Mouse (Mus musculus): ENCODE results near the gene Hacd4. TPM values are rescaled to one million over a fixed set of nuclear protein-coding genes. Genes with fewer than 3 reads are reported as not detected.
A peak's percentile ranks its signal among the peaks of the same experiment; 100 is the strongest.

Hacd4 gene
- 3.5 and 3.7 TPM in 2 replicates for polyA plus RNA-seq (2016; fragmentation: Nextera tagmentation; extraction: Ambion mirVana)

- Histone ChIP-seq H3K4me1 (peaks cover 31% of the 10 kb centered on the region), H3K9me3 (no peaks in the 10 kb centered on the region), H3K4me3 (peak within 1 kb of the TSS; percentile 55), H3K27ac (replicated peaks) (peak within 1 kb of the TSS; percentile 83), H3K36me3 (replicated peaks) (no peaks in the 10 kb centered on the region), H3K27me3 (replicated peaks; ENCODE audit: low read depth, poor library complexity, severe bottlenecking) (no peaks in the 10 kb centered on the region)
- peak; percentile 78 for DNase-seq (ENCODE audit: low spot score)
- 4% methylated on average over 14 of the region's 14 CpGs for WGBS
Observed at GRCm38 (mm10) chr4:88438326-88438989, at the start of gene Hacd4. Hacd4 (minus strand) TSS chr4:88438928.

- Histone ChIP-seq H3K9me3 (no peaks in the 10 kb centered on the region), H3K36me3 (replicated peaks) (no peaks in the 10 kb centered on the region), H3K27ac (replicated peaks) (no peak overlapping the region), H3K4me1 (no peaks in the 10 kb centered on the region), H3K4me3 (no peak overlapping the region), H3K27me3 (replicated peaks; ENCODE audit: low read depth, poor library complexity, severe bottlenecking) (no peaks in the 10 kb centered on the region)
- no peak for DNase-seq (ENCODE audit: low spot score)
- WGBS: 91% methylated on average over 3 of the region's 3 CpGs
Observed at GRCm38 (mm10) chr4:88488107-88488506, 49.4 kb upstream of the Hacd4 start.

DNA sequence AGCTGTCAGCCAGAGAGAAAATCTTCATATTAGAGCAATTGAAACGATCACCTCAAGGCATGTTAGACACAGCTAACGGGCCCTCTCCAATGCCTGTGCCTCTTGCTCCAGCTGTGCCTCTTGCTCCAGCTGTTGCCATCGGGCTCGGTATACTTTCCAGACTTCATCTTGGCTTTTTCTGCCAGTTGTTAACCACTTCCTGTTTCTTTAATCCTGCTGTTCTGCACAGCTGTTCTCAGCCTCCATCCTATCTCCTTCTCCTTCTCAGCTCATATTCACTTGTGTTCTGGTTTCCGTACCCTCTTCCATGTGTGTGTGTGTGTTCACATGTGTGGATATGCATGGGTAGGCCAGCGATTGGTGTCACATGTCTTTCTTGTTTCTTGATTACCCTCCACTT, 41.4 kb upstream of the Hacd4 start:
- Histone ChIP-seq H3K9me3 (no peaks in the 10 kb centered on the region), H3K27me3 (replicated peaks; ENCODE audit: low read depth, poor library complexity, severe bottlenecking) (no peaks in the 10 kb centered on the region), H3K36me3 (replicated peaks) (no peaks in the 10 kb centered on the region), H3K4me3 (no peak overlapping the region), H3K4me1 (peaks cover 19% of the 10 kb centered on the region), H3K27ac (replicated peaks) (no peak overlapping the region)
- 62% methylated on average over 6 of the region's 6 CpGs for WGBS
- DNase-seq (ENCODE audit: low spot score): peak; percentile 16

- no peak for DNase-seq (ENCODE audit: low spot score)
- no peak overlapping the region for H3K4me3 ChIP-seq
- no peaks in the 10 kb centered on the region for H3K36me3 ChIP-seq (replicated peaks)
- H3K27ac ChIP-seq (replicated peaks): no peak overlapping the region
- H3K27me3 ChIP-seq (replicated peaks; ENCODE audit: low read depth, poor library complexity, severe bottlenecking): no peaks in the 10 kb centered on the region
- peaks cover 19% of the 10 kb centered on the region for H3K4me1 ChIP-seq
- H3K9me3 ChIP-seq: no peaks in the 10 kb centered on the region
- WGBS: 90% methylated on average over 9 of the region's 9 CpGs
Observed at GRCm38 (mm10) chr4:88478809-88479186, 40.1 kb upstream of the Hacd4 start.

- Histone ChIP-seq H3K36me3 (replicated peaks) (no peaks in the 10 kb centered on the region), H3K9me3 (no peaks in the 10 kb centered on the region), H3K27ac (replicated peaks) (no peak overlapping the region), H3K4me1 (peaks cover 19% of the 10 kb centered on the region), H3K27me3 (replicated peaks; ENCODE audit: low read depth, poor library complexity, severe bottlenecking) (no peaks in the 10 kb centered on the region), H3K4me3 (no peak overlapping the region)
- 84% methylated on average over 4 of the region's 4 CpGs for WGBS
- no peak for DNase-seq (ENCODE audit: low spot score)
Observed at GRCm38 (mm10) chr4:88478177-88478808, 39.6 kb upstream of the Hacd4 start.

DNA sequence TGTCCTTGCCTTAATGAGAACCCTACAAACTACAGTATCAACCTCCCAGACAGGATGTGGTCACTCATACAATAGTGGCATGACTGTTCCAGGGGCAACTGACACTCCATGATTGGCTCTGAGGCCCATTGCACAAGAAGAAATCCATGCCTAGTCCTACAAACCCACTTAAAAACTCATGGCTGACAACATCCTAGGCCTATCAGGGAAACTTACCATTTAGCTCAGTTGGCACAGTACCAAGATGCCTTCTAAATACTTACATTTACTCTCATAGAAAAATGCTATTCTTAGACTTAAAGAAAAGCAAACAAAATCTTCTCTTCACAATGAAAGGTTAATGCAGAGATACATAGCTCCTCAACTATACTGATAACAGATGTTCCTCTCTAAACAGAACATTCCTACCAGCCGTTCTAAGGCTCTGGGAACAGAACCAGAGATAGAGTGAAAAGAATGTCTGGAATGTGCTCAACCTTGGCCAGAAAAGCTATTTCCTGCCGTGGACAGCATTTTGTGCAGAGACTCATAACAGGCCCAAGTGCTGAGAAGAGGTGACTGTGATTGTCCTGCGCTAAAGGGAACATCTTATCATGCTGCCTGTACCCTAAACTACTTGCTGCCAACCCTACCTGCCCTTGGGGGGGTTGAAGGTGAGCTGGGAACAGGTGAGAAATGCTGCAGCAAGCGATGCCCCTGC, 37.9 kb upstream of the Hacd4 start:
- Histone ChIP-seq H3K27me3 (replicated peaks; ENCODE audit: low read depth, poor library complexity, severe bottlenecking) (no peaks in the 10 kb centered on the region), H3K4me1 (peaks cover 19% of the 10 kb centered on the region), H3K27ac (replicated peaks) (no peak overlapping the region; the same call in 1 of the 2 replicates), H3K36me3 (replicated peaks) (no peaks in the 10 kb centered on the region), H3K9me3 (no peaks in the 10 kb centered on the region), H3K4me3 (no peak overlapping the region)
- DNase-seq (ENCODE audit: low spot score): no peak
- 55% methylated on average over 4 of the region's 4 CpGs for WGBS

GRCm38 (mm10) chr4:88476084-88476483, 37.4 kb upstream of the Hacd4 start:
- no peaks in the 10 kb centered on the region for H3K9me3 ChIP-seq
- no peaks in the 10 kb centered on the region for H3K27me3 ChIP-seq (replicated peaks; ENCODE audit: low read depth, poor library complexity, severe bottlenecking)
- 83% methylated on average over 3 of the region's 3 CpGs for WGBS
- no peak overlapping the region for H3K27ac ChIP-seq (replicated peaks)
- no peak overlapping the region for H3K4me3 ChIP-seq
- no peaks in the 10 kb centered on the region for H3K36me3 ChIP-seq (replicated peaks)
- DNase-seq (ENCODE audit: low spot score): no peak
- H3K4me1 ChIP-seq: peaks cover 19% of the 10 kb centered on the region

- no peaks in the 10 kb centered on the region for H3K4me1 ChIP-seq
- no peaks in the 10 kb centered on the region for H3K9me3 ChIP-seq
- DNase-seq (ENCODE audit: low spot score): no peak
- H3K27ac ChIP-seq (replicated peaks): no peak overlapping the region
- no peak overlapping the region for H3K4me3 ChIP-seq
- no peaks in the 10 kb centered on the region for H3K36me3 ChIP-seq (replicated peaks)
- no peaks in the 10 kb centered on the region for H3K27me3 ChIP-seq (replicated peaks; ENCODE audit: low read depth, poor library complexity, severe bottlenecking)
- WGBS: 76% methylated on average over 2 of the region's 2 CpGs
Observed at GRCm38 (mm10) chr4:88471528-88471927, 32.8 kb upstream of the Hacd4 start.

DNA sequence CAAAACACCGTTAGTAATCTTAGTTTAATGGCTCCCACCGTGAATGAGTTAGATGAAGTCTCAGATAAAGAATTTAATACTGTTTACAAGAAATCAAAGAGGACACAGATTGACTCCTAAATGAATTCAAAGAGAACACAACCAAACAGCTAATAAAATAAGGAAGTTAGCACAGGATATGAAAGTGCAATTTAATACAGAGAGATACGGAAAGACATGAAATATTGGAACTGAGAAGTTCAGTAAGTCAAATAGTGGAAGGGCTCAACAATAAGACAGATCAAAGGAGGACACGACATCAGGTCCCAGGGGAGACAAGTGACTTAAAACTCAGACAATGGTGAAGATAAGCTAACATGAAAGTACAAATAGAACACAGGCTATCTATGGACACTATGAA, 25.8 kb upstream of the Hacd4 start:
- H3K27ac ChIP-seq (replicated peaks): no peak overlapping the region
- no peak overlapping the region for H3K4me3 ChIP-seq
- H3K4me1 ChIP-seq: peaks cover 12% of the 10 kb centered on the region
- no peaks in the 10 kb centered on the region for H3K9me3 ChIP-seq
- no peak for DNase-seq (ENCODE audit: low spot score)
- H3K36me3 ChIP-seq (replicated peaks): no peaks in the 10 kb centered on the region
- no peaks in the 10 kb centered on the region for H3K27me3 ChIP-seq (replicated peaks; ENCODE audit: low read depth, poor library complexity, severe bottlenecking)
- 87% methylated on average over 4 of the region's 4 CpGs for WGBS

GRCm38 (mm10) chr4:88462981-88463646, 24.4 kb upstream of the Hacd4 start:
- no peaks in the 10 kb centered on the region for H3K9me3 ChIP-seq
- 0 out of 2 replicates have a peak overlapping the region, but pooled peaks have one; percentile 19 for H3K27ac ChIP-seq (replicated peaks)
- 80% methylated on average over 8 of the region's 8 CpGs for WGBS
- peaks cover 12% of the 10 kb centered on the region for H3K4me1 ChIP-seq
- no peaks in the 10 kb centered on the region for H3K36me3 ChIP-seq (replicated peaks)
- DNase-seq (ENCODE audit: low spot score): no peak
- H3K27me3 ChIP-seq (replicated peaks; ENCODE audit: low read depth, poor library complexity, severe bottlenecking): no peaks in the 10 kb centered on the region
- no peak overlapping the region for H3K4me3 ChIP-seq

DNA sequence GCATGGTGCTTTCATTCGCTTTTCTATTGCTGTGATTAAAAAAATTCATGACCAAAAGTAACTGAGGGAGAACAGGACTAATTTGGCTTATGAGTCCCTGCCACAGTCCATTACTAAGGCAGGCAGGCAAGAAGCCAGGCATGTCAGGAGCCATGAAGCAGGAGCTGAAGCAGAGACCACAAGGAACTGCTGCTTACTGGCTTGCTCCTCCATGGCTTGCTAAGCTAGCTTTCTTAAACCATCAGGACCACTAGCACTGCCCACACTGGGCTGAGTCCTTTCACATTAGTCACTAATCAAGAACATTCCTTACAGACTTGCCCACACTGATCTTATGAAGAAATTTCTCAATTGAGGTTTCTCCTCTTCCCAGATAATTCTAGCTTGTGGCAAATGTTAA, 23.8 kb upstream of the Hacd4 start:
- DNase-seq (ENCODE audit: low spot score): no peak
- 88% methylated on average over 1 of the region's 1 CpGs for WGBS

DNA sequence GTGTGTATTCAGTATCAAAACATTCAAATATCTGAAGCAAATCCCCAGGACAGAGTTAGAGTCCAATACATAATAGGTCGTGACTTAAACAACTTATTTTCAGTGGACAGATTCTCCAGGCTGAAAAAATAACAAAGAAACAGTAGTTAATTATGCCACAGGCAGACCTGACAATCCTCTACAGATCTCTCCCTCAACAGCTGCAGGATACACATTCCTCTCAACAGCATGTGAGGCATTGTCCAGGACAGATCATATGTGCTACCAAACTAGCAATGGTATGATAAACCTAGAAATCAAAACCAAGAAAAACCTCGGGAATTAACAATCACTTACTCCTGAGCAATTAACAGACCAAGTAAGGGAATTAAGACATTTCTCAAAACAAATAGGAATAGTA, 22.6 kb upstream of the Hacd4 start:
- Histone ChIP-seq H3K4me3 (no peak overlapping the region), H3K27me3 (replicated peaks; ENCODE audit: low read depth, poor library complexity, severe bottlenecking) (no peaks in the 10 kb centered on the region), H3K36me3 (replicated peaks) (no peaks in the 10 kb centered on the region), H3K9me3 (no peaks in the 10 kb centered on the region), H3K27ac (replicated peaks) (no peak overlapping the region), H3K4me1 (peaks cover 12% of the 10 kb centered on the region)
- no peak for DNase-seq (ENCODE audit: low spot score)
- WGBS: 77% methylated on average over 2 of the region's 2 CpGs

More for the DNA sequence above, 23.8 kb upstream of the Hacd4 start:
- Histone ChIP-seq H3K9me3 (no peaks in the 10 kb centered on the region), H3K36me3 (replicated peaks) (no peaks in the 10 kb centered on the region), H3K4me1 (peaks cover 12% of the 10 kb centered on the region), H3K27ac (replicated peaks) (no peak overlapping the region), H3K27me3 (replicated peaks; ENCODE audit: low read depth, poor library complexity, severe bottlenecking) (no peaks in the 10 kb centered on the region), H3K4me3 (no peak overlapping the region)

Measured in embryonic facial prominence, embryonic 10.5 days (tissue).